Mouse (Mus musculus): Measurements from ENCODE around the gene Gpc3.

Gpc3 gene

DNA sequence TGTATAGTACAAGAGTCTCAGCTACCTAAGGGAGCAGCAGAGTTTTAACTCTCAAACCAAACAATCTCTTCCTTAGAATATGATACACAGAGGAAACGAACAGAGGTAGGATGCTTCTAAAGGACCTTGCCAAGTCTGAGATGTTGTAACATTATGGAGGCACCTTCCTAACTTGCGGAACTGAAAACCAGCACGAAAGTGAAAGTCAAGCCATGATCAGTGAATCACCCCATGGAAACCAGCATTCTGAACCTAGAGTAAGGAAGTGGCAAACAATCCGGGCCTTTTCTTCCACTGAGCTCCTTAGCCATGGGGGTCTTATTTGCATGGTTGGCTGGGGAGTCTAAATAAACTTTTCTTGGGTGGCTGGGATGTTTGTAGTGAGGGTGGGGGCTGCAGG lies 53.8 kb downstream of the Gpc3 start:
- intact Hi-C loops (cut with DNase I), result no loop called here

- intact Hi-C loops (cut with DNase I), result no loop called here
Measured at GRCm38 (mm10) chrX:52558526-52558925, 55.2 kb downstream of the Gpc3 start.

DNA sequence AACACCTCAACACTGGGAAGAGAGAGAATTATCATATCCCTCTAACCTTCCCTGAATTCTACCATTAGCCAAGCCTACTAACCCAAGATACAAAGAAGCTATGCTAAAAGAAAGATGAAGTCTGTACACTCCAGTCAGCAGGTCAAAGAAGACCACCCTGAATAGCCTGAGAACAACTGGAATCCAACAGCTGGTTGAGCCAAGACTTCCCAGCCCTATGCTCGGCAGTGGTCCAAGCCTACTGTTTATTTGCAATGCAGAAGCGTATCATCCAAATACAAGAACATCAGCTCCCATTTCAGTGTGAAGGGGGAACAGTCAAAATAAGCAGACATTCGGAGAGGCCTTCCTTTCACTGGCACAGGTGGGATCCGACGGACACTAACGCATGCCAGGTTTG lies 56.3 kb downstream of the Gpc3 start:
- intact Hi-C loops (cut with DNase I), result no loop called here

DNA sequence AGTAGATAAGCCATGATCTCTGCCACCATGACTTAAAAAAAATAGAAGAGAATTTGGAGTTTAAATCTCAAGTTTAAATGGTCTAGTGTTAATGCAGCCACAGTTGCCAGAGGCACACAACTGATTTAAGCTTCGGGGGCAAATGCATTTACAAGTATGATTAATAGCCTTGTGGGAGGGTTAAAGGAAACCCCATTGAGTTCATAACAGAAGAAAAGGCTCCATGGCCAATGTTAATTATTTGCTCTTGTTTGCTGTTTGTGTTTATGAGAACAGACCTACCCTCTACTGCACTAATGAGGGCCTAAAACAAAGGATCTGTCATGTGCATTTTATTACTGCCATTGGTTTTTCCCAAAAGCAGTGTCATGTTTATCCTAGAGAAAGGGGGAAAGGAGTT lies 62.5 kb downstream of the Gpc3 start:
- intact Hi-C loops (cut with DNase I), result no loop called here

DNA sequence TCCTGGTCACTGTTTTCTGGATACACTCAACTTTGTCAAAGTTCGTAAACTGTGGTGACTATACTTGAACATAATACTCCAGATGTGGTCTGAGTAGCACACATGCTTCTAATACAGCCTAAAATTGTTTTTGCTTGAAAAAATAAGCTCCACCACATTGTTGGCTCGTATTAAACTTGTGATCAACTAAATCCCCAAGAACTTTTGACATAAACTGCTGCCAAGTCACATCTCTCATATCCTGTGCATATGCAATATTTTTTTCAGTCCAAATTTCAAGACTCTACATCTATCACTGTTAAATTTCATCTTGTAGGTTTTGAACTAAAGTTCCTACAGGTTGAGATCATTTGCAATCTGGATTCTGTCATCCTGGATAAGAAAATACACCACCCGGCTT lies 69.1 kb downstream of the Gpc3 start:
- intact Hi-C loops (cut with DNase I), result no loop called here

DNA sequence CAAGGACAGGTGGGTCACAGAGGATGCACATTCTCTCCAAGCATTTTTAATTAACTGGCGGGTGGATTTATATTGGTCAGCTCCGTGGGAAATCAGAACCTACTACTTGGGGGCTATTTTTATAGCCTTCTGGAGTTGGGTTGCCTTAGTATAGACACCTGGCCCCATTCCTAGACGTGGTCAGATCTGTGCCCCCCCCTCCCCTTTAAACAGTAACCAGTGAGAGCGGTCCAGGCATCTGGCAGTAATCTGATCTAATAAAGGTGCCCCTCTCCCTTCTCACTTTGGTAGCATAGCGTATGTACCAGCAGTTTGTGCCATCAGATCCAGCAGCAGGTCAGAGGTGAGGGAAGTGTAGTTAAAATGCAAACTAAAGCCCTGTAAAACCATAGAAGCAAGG lies 76.5 kb downstream of the Gpc3 start:
- intact Hi-C loops (cut with DNase I), result no loop called here

GRCm38 (mm10) chrX:52533766-52534165 lies 80.0 kb downstream of the Gpc3 start:
- intact Hi-C loops (cut with DNase I), result no loop called here

GRCm38 (mm10) chrX:52533098-52533497 lies 80.7 kb downstream of the Gpc3 start:
- intact Hi-C loops (cut with DNase I), result no loop called here

- intact Hi-C loops (cut with DNase I), result no loop called here
Measured at GRCm38 (mm10) chrX:52532124-52532523, 81.6 kb downstream of the Gpc3 start.

DNA sequence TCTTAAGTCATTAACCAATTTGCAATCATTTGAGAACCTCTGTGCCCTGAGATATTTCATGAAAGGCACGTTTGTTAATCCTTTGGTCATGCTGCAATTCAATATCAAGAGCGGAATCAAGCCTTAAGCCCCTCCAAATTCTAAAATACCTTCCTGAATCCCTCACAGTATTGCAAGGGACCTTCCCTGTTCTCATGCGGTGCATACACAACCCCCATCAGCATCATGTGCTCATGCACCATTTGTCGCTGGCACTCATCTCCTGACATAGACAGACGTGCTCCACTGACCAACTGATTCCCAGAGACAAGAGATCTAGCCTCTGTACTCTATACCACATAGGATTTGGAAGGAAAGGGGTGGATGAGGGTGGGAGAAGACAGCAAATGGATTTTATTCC lies 87.7 kb downstream of the Gpc3 start:
- intact Hi-C loops (cut with DNase I), result no loop called here

DNA sequence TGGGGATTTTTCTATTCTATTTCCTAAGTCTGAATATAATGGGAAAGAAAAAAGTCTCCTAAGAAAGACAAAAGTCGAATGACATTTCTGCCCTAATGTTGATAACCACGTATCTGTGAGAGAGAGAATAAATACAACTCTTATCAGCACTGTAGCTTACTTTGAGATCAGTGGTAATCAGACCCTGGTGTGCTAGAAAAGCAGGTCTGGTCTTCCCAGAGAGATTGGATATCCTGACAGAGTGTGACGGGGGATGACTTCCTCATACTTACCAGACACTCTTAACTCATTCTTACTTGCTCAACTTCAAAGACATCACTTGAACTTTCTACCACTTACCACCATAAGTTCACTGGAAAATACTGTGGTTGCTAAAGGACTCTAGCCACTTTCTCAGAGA lies 88.6 kb downstream of the Gpc3 start:
- intact Hi-C loops (cut with DNase I), result no loop called here

GRCm38 (mm10) chrX:52514553-52514952 lies 99.2 kb downstream of the Gpc3 start:
- intact Hi-C loops (cut with DNase I), result no loop called here

GRCm38 (mm10) chrX:52511151-52511550 lies 102.6 kb downstream of the Gpc3 start:
- intact Hi-C loops (cut with DNase I), result no loop called here

GRCm38 (mm10) chrX:52503857-52504256 lies 109.9 kb downstream of the Gpc3 start:
- intact Hi-C loops (cut with DNase I), result no loop called here

DNA sequence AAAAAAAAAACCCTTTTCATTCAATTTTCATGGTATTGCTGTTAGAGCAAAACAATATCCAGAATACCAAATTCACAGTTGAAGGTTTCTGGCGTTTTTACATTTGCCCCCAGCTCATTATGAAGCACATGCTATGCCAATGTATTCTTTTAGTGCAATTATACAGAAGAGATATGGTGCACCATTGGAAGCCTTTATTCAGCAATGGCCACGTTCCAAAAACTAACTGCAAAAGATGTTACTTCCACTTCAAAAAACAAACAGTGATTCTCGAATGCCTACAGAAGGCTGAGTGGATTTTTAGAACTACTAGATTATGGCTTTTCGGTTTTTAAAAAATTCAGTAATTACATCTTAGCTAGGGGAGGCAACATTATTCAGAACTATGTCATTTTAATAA lies 124.3 kb downstream of the Gpc3 start:
- intact Hi-C loops (cut with DNase I), result no loop called here

DNA sequence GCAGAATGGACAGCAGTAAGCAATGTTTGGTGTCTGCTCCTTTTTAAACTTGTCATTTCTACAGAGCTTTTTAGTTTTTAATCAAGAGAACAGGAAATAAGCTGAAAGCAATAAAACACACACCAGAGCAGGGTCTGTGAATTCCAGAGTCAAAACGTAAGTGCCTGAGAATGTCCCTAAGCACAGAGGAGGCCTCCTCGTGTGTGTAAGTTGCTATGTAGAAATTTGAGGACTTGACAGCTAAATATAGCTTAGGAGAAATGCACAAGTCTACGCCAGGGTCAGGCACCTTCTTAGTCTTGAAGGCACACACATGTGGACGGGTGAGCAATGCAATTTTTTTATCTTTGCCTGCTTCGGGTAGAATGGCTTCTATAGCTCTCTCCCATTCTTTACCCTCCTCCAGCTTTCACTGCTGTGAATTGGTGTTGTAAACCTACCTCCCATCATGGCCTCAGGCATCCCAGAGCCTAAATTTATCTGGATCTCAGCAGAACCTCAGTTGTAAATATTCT lies 158.6 kb downstream of the Gpc3 start:
- intact Hi-C loops (cut with DNase I), result loop anchor here (10.0 kb wide), 1 partner anchor 260 kb away; no protein-coding TSS in a partner anchor

- intact Hi-C loops (cut with DNase I), result loop anchor here (2.0 to 10.0 kb wide), 2 partner anchors 197 to 261 kb away; no protein-coding TSS in a partner anchor
Measured at GRCm38 (mm10) chrX:52453445-52454182, 160.1 kb downstream of the Gpc3 start.

DNA sequence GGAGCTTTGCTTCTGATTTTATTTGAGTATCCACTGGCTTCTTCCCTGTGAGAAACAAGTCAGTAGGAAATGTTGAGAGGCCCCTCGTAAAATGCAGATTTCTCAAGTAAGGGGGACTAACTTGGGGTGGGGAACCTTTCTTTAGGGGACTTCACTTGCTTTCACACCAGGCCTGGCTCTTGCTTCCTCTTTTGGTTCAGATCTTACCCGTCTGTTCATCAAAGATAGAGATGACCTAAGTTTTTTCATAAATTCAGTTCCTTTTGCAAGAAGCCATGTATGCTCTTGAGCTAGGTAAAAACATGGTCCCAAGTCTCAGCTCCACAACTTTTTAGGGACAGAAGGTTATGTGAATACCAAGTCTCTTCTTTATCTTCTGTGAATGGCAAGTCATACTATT lies 164.6 kb downstream of the Gpc3 start:
- intact Hi-C loops (cut with DNase I), result no loop called here

GRCm38 (mm10) chrX:52448496-52448895 lies 165.3 kb downstream of the Gpc3 start:
- intact Hi-C loops (cut with DNase I), result no loop called here

DNA sequence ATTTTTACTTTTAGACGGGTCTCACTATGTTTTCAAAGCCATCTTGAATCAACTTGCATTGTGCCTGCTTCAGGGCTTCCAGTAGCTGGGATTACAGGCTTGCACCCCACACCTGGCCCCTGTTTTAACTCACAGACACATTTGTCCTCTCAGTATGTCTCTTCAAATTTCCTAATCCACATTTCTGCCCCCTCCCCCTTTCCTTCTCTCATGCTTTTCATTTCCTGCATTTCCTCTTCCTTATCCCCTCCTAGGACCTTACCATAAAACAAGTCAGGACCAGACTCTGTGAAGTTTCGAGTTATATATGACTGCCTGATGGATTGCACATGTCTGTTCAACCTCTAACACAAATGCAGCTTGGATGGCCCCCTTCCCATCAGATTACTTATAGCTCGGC lies 167.2 kb downstream of the Gpc3 start:
- intact Hi-C loops (cut with DNase I), result no loop called here

DNA sequence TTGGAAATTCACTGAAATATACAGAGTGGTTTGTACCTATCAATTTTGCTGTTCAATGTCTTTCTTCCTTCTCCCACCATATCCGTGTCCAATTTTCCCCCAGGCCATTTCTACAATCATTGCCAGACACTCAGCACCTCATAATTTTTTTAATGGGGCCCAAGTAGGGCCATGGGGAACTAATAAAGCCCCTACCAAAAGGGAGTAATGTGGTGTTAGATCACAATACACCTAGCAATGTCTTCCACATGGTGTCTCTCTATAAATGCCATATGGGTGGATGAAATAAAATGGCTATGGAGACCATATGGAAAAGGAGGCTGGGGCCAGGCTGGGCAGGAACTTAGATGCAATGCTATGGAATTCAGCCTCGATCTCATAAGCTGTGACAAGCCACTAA lies 168.8 kb downstream of the Gpc3 start:
- intact Hi-C loops (cut with DNase I), result no loop called here

- intact Hi-C loops (cut with DNase I), result no loop called here
Measured at GRCm38 (mm10) chrX:52441798-52442197, 172.0 kb downstream of the Gpc3 start.

GRCm38 (mm10) chrX:52439421-52439820 lies 174.3 kb downstream of the Gpc3 start:
- intact Hi-C loops (cut with DNase I), result no loop called here
